ENCODE assay signal across 9 mouse cellular contexts in genomic region chr8:117600839-117601238, GRCm38 (mm10).
DNase-seq lines count a peak whose midpoint lies in the region; ATAC-seq and TF ChIP-seq lines count a peak whose summit lies in the region.
"Had no signal": no experiment of that assay in that cellular context is flagged by ENCODE, and none has a peak within 500 bp of the region (broad histone marks: within the 10 kb centered on the region; RNA-seq: fewer than 3 reads in every experiment).

No protein-coding gene starts in this region.

- no peak for TF ChIP-seq POLR2A in thymus, adult 2 months (IDR thresholded peaks at IDR 0.05; ENCODE audit: control insufficient read depth, extremely low read depth, insufficient read depth, low read length, poor library complexity)

- 64% methylated on average over 13 of the region's 13 CpGs for WGBS in hindbrain, embryonic 14.5 days
- WGBS in hindbrain, embryonic 16.5 days = 79% methylated on average over 13 of the region's 13 CpGs
- WGBS in thymus, adult 2 months = 92% methylated on average over 13 of the region's 13 CpGs
- 75% methylated on average over 13 of the region's 13 CpGs for WGBS in hindbrain, postnatal 0 days

- H3K36me3 ChIP-seq in hindbrain, embryonic 14.5 days (replicated peaks; ENCODE audit: control insufficient read depth, insufficient read depth) = no peaks in the 10 kb centered on the region
- H3K36me3 ChIP-seq in hindbrain, embryonic 16.5 days (ENCODE audit: control insufficient read depth, insufficient read depth, low read length) = no peaks in the 10 kb centered on the region
- no peaks in the 10 kb centered on the region for H3K36me3 ChIP-seq in thymus, adult 2 months (ENCODE audit: control insufficient read depth, insufficient read depth, low read length)
- no peaks in the 10 kb centered on the region for H3K36me3 ChIP-seq in hindbrain, postnatal 0 days (ENCODE audit: insufficient read depth, low read length)
- H3K36me3 ChIP-seq: neural tube, embryonic 13.5 days had no signal

- peak; percentile 91 for TF ChIP-seq CTCF in thymus, adult 2 months (IDR thresholded peaks at IDR 0.05; ENCODE audit: borderline replicate concordance, control insufficient read depth, extremely low read depth, insufficient read depth, low read length, poor library complexity)
- peak; percentile 82 for TF ChIP-seq CTCF in hindbrain, postnatal 0 days (IDR thresholded peaks at IDR 0.05; ENCODE audit: low read depth)

- H3K4me3 ChIP-seq in hindbrain, embryonic 14.5 days (replicated peaks; ENCODE audit: low read length) = no peak overlapping the region
- H3K4me3 ChIP-seq in hindbrain, embryonic 16.5 days (ENCODE audit: low read length) = no peak overlapping the region
- H3K4me3 ChIP-seq in thymus, adult 2 months (ENCODE audit: control insufficient read depth, insufficient read depth, low read length) = no peak overlapping the region
- no peak overlapping the region for H3K4me3 ChIP-seq in hindbrain, postnatal 0 days (ENCODE audit: low read length)
- H3K4me3 ChIP-seq: neural tube, embryonic 13.5 days had no signal

- no peaks in the 10 kb centered on the region for H3K9me3 ChIP-seq in hindbrain, embryonic 14.5 days (ENCODE audit: control insufficient read depth, low read length)
- H3K9me3 ChIP-seq in hindbrain, embryonic 16.5 days (ENCODE audit: control insufficient read depth, low read length) = no peaks in the 10 kb centered on the region
- H3K9me3 ChIP-seq in hindbrain, postnatal 0 days (ENCODE audit: low read length) = no peaks in the 10 kb centered on the region
- H3K9me3 ChIP-seq: neural tube, embryonic 13.5 days had no signal

- peak; percentile 45 for DNase-seq in hindbrain, embryonic 14.5 days (ENCODE audit: low spot score)
- DNase-seq in thymus, adult 2 months = no peak
- no peak for DNase-seq in thymus, adult 18-20 months
- DNase-seq in hindbrain, postnatal 0 days (ENCODE audit: low spot score) = peak; percentile 56
- peak; percentile 55 for DNase-seq in thymus, postnatal 4 days
- DNase-seq in adrenal gland, postnatal 4 days (ENCODE audit: low spot score in 2 of 2) = no peak

- no peak overlapping the region for H3K27ac ChIP-seq in hindbrain, embryonic 14.5 days
- H3K27ac ChIP-seq in hindbrain, embryonic 16.5 days (ENCODE audit: low read depth, low read length) = no peak overlapping the region
- no peak overlapping the region for H3K27ac ChIP-seq in thymus, adult 2 months (ENCODE audit: control insufficient read depth, insufficient read depth, low read length)
- H3K27ac ChIP-seq in hindbrain, postnatal 0 days = no peak overlapping the region
- H3K27ac ChIP-seq: neural tube, embryonic 13.5 days had no signal

- no peak overlapping the region for H3K4me2 ChIP-seq in hindbrain, embryonic 14.5 days (replicated peaks)
- no peak overlapping the region for H3K4me2 ChIP-seq in hindbrain, embryonic 16.5 days (ENCODE audit: low read length)
- no peak overlapping the region for H3K4me2 ChIP-seq in hindbrain, postnatal 0 days (ENCODE audit: low read depth, low read length)
- H3K4me2 ChIP-seq: neural tube, embryonic 13.5 days had no signal

- no peaks in the 10 kb centered on the region for H3K27me3 ChIP-seq in hindbrain, embryonic 14.5 days (ENCODE audit: control insufficient read depth, insufficient read depth, low read length)
- no peaks in the 10 kb centered on the region for H3K27me3 ChIP-seq in hindbrain, embryonic 16.5 days (replicated peaks; ENCODE audit: control insufficient read depth, insufficient read depth, low read length)
- no peaks in the 10 kb centered on the region for H3K27me3 ChIP-seq in thymus, adult 2 months (ENCODE audit: control insufficient read depth, insufficient read depth, low read length)
- H3K27me3 ChIP-seq in hindbrain, postnatal 0 days (ENCODE audit: insufficient read depth, low read length) = no peaks in the 10 kb centered on the region
- H3K27me3 ChIP-seq: neural tube, embryonic 13.5 days had no signal

- no peak for ATAC-seq in hindbrain, embryonic 14.5 days (ENCODE audit: low FRiP score)
- ATAC-seq in hindbrain, embryonic 16.5 days = no peak
- ATAC-seq in hindbrain, postnatal 0 days = no peak
- no peak for ATAC-seq in inflammation-experienced regulatory T-cells, adult 6 months

- no peaks in the 10 kb centered on the region for H3K4me1 ChIP-seq in hindbrain, embryonic 14.5 days (replicated peaks; ENCODE audit: control insufficient read depth, insufficient read depth, low read length)
- H3K4me1 ChIP-seq in hindbrain, embryonic 16.5 days (ENCODE audit: control insufficient read depth, insufficient read depth, low read depth, low read length) = no peaks in the 10 kb centered on the region
- H3K4me1 ChIP-seq in thymus, adult 2 months (replicated peaks; ENCODE audit: control insufficient read depth, insufficient read depth, low read length) = no peaks in the 10 kb centered on the region
- no peaks in the 10 kb centered on the region for H3K4me1 ChIP-seq in hindbrain, postnatal 0 days (ENCODE audit: insufficient read depth, low read length)
- H3K4me1 ChIP-seq: neural tube, embryonic 13.5 days had no signal

- no peak overlapping the region for H3K9ac ChIP-seq in hindbrain, embryonic 14.5 days
- no peak overlapping the region for H3K9ac ChIP-seq in hindbrain, embryonic 16.5 days (ENCODE audit: low read depth, low read length)
- no peak overlapping the region for H3K9ac ChIP-seq in hindbrain, postnatal 0 days (replicated peaks; ENCODE audit: low read length)
- H3K9ac ChIP-seq: neural tube, embryonic 13.5 days had no signal

Comparison
In these comparisons a context has a peak if more than half of its experiments do, and no peak if none do; other contexts are left out.
1. DNase-seq: peak in hindbrain, embryonic 14.5 days (single experiment), hindbrain, postnatal 0 days (single experiment) and thymus, postnatal 4 days (single experiment); none in thymus, adult 2 months (single experiment), thymus, adult 18-20 months (0 of 2) and adrenal gland, postnatal 4 days (0 of 2).